Mouse (Mus musculus) naive thymus-derived CD4-positive, alpha-beta T cell, adult 5 months (primary cell): ENCODE measurements around the gene Slfn14. TPM values are rescaled to one million over a fixed set of nuclear protein-coding genes. Genes with fewer than 3 reads are reported as not detected.

ENCODE experiments used
- polyA plus RNA-seq: library from polyadenylated mRNA; unstranded; fragments of 100-300 nt; shearing (Covaris generic); gene quantifications from one replicate; pipeline ENCODE4 v1.2.1, GENCODE M21; 2017

Slfn14 gene
- not detected for polyA plus RNA-seq

DNA sequence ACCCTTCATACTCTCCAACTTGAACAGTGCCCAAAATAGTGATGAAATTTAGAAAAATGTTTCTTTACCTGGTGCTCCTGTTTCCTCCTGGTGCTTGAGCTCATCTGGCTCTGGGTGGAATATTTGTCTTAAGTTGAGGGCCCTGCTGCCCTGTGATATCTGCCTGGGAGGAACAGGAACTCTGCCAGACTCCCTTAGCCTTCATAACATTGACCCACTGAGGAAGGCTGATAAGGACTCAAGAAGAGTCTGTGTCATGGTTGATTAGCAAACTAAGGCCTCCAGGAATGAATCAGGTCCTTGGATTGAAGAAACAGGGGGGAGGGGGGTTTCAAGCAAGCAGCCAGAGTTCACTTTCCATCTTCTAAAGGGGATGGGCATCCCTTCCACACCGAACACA lies at the start of gene Slfn14:
Slfn14 (minus strand) TSS at position 161 of the 400 bp plus-strand sequence.

DNA sequence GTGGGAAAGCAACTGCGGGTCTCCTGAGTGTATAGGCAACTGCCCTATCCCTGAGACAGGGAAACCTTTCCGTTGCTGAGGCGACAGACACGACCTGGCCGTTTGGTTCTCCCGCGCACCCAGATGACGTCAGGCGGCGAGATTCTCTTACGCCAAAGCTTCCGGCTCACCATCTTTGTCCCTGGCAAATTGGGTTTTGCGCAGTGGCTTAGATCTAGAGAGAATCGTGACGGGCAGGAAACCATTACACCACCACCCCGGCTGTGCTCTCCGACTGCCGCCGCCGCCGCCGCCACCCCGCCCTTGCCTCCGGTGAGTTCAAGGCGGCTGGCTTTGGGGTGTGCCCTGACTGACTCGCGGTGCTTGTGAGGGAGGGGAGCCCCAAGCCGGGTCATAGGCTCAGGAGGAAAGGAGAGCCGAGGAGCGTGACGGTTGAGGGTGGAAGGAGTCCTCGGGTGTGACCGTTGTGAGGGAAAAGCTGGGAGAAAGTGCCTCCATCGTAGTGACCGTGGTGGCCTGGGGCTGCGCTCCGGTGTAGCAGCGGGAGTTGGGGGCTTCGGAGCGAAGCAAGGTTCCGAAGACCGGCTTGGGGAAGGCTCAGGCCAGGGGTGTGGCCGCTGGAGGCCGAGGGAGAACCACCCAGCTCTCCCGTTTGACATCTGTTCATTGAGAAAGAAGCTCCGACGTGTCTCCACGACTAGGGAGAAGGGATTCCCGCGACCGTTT lies 16.2 kb upstream of the Slfn14 start, which contains the start of gene Pex12:
Pex12 (minus strand) TSS at position 61 of the 726 bp plus-strand sequence.

DNA sequence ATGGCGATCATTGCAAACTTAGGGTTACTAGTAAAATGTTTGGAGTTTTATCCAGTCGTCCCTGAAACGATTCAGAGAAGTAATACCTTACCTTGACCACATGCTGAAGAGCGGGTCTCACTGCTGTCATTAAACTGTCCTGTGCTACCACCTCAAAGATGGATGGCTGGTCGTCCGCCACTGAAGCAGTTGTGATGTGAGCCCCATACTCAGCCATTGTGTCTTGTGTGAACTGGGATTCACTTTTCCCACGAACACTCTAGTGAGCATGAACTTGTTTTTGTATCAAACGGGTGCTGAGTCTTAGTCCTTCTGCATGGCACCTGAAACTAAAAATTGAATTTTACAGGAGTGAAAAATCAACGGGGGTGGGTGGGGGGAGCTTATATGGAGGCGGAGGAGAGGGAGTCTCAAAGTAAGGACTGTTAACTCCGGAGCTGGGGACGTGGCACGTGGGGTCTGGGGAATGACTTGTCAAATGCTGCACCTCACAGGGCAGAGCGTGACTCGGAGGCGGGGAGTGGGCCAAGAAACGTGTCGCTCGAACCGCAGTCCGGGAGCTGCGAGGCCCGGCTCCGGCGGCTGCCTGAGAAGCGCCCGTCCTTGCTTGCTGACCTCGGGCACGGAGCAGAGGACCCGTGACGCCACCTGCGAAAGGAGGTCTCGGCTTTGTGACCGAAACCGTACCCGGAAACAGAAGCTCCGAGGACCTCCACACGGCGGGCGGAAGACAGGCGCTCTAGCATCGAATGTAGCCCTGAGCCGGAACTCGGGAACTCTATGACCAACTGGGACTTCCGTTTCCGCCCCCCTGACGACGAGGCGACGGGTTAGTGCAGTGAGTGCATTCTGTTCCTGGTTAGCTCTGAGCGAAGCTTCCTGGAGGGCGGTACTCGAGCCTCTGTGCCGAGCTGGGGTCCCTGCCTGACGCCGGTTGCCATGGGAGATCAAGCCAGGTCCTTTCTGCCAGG lies 12.0 kb upstream of the Slfn14 start, which contains the start of gene Ap2b1:
Ap2b1 (plus strand) TSS at position 800 of the 971 bp plus-strand sequence.

Other genes with a start within 250 kb of the Slfn14 start
- gene Slfn2, start 221.6 kb downstream of the Slfn14 start, polyA plus RNA-seq, result 838 TPM
- 183 TPM for gene Slfn1, start 169.9 kb downstream of the Slfn14 start, polyA plus RNA-seq
- 0.42 TPM for gene Slfn4, start 111.5 kb downstream of the Slfn14 start, polyA plus RNA-seq
- gene Slfn3, start 95.4 kb downstream of the Slfn14 start, polyA plus RNA-seq, result 2.9 TPM
- 43.9 TPM for gene Ap2b1, start 12.3 kb upstream of the Slfn14 start, polyA plus RNA-seq
- 12.1 TPM for gene Pex12, start 15.9 kb upstream of the Slfn14 start, polyA plus RNA-seq
- gene Rasl10b, start 122.4 kb upstream of the Slfn14 start, polyA plus RNA-seq, result not detected
- not detected for gene Gas2l2, start 142.7 kb upstream of the Slfn14 start, polyA plus RNA-seq
- gene 1700020L24Rik, start 151.0 kb upstream of the Slfn14 start, polyA plus RNA-seq, result 0.87 TPM
- gene Mmp28, start 176.3 kb upstream of the Slfn14 start, polyA plus RNA-seq, result not detected
- 22.8 TPM for gene Taf15, start 186.4 kb upstream of the Slfn14 start, polyA plus RNA-seq
- gene Heatr9, start 235.4 kb upstream of the Slfn14 start, polyA plus RNA-seq, result not detected
- 1.4 TPM for gene Ccl5, start 243.8 kb upstream of the Slfn14 start, polyA plus RNA-seq